In genomic region chr10:52021736-52022394, GRCm38 (mm10) we compare ENCODE assay signal across 9 mouse cellular contexts. TPM values are rescaled to one million over a fixed set of nuclear protein-coding genes. Genes with fewer than 3 reads are reported as not detected.
DNase-seq lines count a peak whose midpoint lies in the region; ATAC-seq and TF ChIP-seq lines count a peak whose summit lies in the region.
"Had no signal": no experiment of that assay in that cellular context is flagged by ENCODE, and none has a peak within 500 bp of the region (broad histone marks: within the 10 kb centered on the region; RNA-seq: fewer than 3 reads in every experiment).

No protein-coding gene starts in this region.

- ATAC-seq in hindbrain, embryonic 12.5 days (ENCODE audit: low FRiP score): peak; percentile 66
- ATAC-seq in midbrain, embryonic 12.5 days (ENCODE audit: low FRiP score, low read depth): peak; percentile 55

- no peak for TF ChIP-seq POLR2A in lung, adult 2 months (IDR thresholded peaks at IDR 0.05; ENCODE audit: borderline replicate concordance, extremely low read depth, low read depth, low read length)

- peak overlapping the region; percentile 89 for H3K27ac ChIP-seq in gastrocnemius, adult 2 months
- H3K27ac ChIP-seq in hindbrain, embryonic 12.5 days: no peak overlapping the region
- no peak overlapping the region for H3K27ac ChIP-seq in midbrain, embryonic 12.5 days (replicated peaks)

- H3K36me3 ChIP-seq in hindbrain, embryonic 12.5 days: no peaks in the 10 kb centered on the region
- no peaks in the 10 kb centered on the region for H3K36me3 ChIP-seq in midbrain, embryonic 12.5 days

- H3K4me1 ChIP-seq in hindbrain, embryonic 12.5 days: peaks cover 18% of the 10 kb centered on the region
- peaks cover 7% of the 10 kb centered on the region for H3K4me1 ChIP-seq in midbrain, embryonic 12.5 days
- H3K4me1 ChIP-seq in lung, adult 2 months (ENCODE audit: control insufficient read depth, insufficient read depth, low read length): no peaks in the 10 kb centered on the region

- H3K9ac ChIP-seq in hindbrain, embryonic 12.5 days: peak overlapping the region; percentile 46
- peak overlapping the region; percentile 46 for H3K9ac ChIP-seq in midbrain, embryonic 12.5 days (replicated peaks)

- under 1% methylated on average over 15 of the region's 15 CpGs for WGBS in hindbrain, embryonic 12.5 days
- WGBS in midbrain, embryonic 12.5 days: 0% methylated on average over 14 of the region's 15 CpGs
- 2% methylated on average over 15 of the region's 15 CpGs for WGBS in lung, adult 2 months

- intact Hi-C loops in gastrocnemius, adult 2 months (cut with DNase I): loop anchor here (5.0 kb wide), 2 partner anchors 75 to 95 kb away; no protein-coding TSS in a partner anchor
- intact Hi-C loops in left cerebral cortex, postnatal 4 days (cut with DNase I): loop anchor here (5.0 kb wide), 1 partner anchor 230 kb away; no protein-coding TSS in a partner anchor

- no peak for TF ChIP-seq CTCF in gastrocnemius, adult 2 months (IDR thresholded peaks at IDR 0.05)
- no peak for TF ChIP-seq CTCF in lung, adult 2 months (IDR thresholded peaks at IDR 0.05; ENCODE audit: insufficient read depth, low read length)

- peaks cover 81% of the 10 kb centered on the region for H3K27me3 ChIP-seq in hindbrain, embryonic 12.5 days
- peaks cover 82% of the 10 kb centered on the region for H3K27me3 ChIP-seq in midbrain, embryonic 12.5 days

- peak overlapping the region; percentile 85 for H3K4me3 ChIP-seq in gastrocnemius, adult 2 months
- peak overlapping the region; percentile 44 for H3K4me3 ChIP-seq in hindbrain, embryonic 12.5 days
- peak overlapping the region; percentile 50 for H3K4me3 ChIP-seq in midbrain, embryonic 12.5 days
- no peak overlapping the region for H3K4me3 ChIP-seq in lung, adult 2 months (replicated peaks; ENCODE audit: extremely low read depth, low read depth, low read length)

- peak overlapping the region; percentile 91 for H3K4me2 ChIP-seq in hindbrain, embryonic 12.5 days (replicated peaks)
- peak overlapping the region; percentile 94 for H3K4me2 ChIP-seq in midbrain, embryonic 12.5 days (replicated peaks)

- no peak for DNase-seq in gastrocnemius, adult 2 months
- DNase-seq in gastrocnemius, adult 18-20 months (ENCODE audit: low spot score): no peak
- DNase-seq in ZHBTc4 (ENCODE audit: low read depth, low spot score): peak; percentile 23
- DNase-seq in left cerebral cortex, postnatal 4 days: no peak
- no peak for DNase-seq in spleen, postnatal 14 days (ENCODE audit: low spot score in 2 of 2)
- no peak for DNase-seq in lung, adult 2 months

- no peaks in the 10 kb centered on the region for H3K9me3 ChIP-seq in hindbrain, embryonic 12.5 days (replicated peaks)
- no peaks in the 10 kb centered on the region for H3K9me3 ChIP-seq in midbrain, embryonic 12.5 days

RNA-seq across cellular contexts. Expression of gene Vgll2, which starts 0.4 kb away (rescaled TPM):
- 100 to 1,000 TPM in 1 of 2 experiments, 10 to 100 TPM in 1; 56.7 to 205 TPM for total RNA-seq in gastrocnemius, adult 2 months (2021)
- total RNA-seq in gastrocnemius, adult 18-20 months (2021): 100 to 1,000 TPM; 115 to 187 TPM
- polyA plus RNA-seq in hindbrain, embryonic 12.5 days (2016; fragmentation: Nextera tagmentation; extraction: Ambion mirVana): 1.9 and 9.0 TPM in 2 replicates
- polyA plus RNA-seq in midbrain, embryonic 12.5 days (2016; fragmentation: Nextera tagmentation; extraction: Ambion mirVana): 0.13 and 0.76 TPM in 2 replicates
- not detected for total RNA-seq in left cerebral cortex, postnatal 4 days (2021)
- 0.24 TPM in 1 of 2 replicates, not detected in the other for polyA plus RNA-seq in lung, adult 2 months (2012; rRNA removed)
- total RNA-seq: adrenal gland, postnatal 14 days had no signal

Comparison
In these comparisons a context has a peak if more than half of its experiments do, and no peak if none do; other contexts are left out.
1. RNA of gene Vgll2, which starts 0.4 kb away (total RNA-seq): 56.7 to 205 TPM in gastrocnemius, adult 2 months and 115 to 187 TPM in gastrocnemius, adult 18-20 months; not detected in left cerebral cortex, postnatal 4 days; every median in the first group is over 10 times any median in the second.